Mouse (Mus musculus) lung, adult 18-20 months (tissue): ENCODE measurements around the gene Gm11549.

Source experiments
- DNase-seq, 2 experiments: peaks; one replicate each; pipeline ENCODE4 v3.0.0; 2022; ENCODE audit warnings: mixed read lengths in 2 of 2

Gm11549 gene

DNA sequence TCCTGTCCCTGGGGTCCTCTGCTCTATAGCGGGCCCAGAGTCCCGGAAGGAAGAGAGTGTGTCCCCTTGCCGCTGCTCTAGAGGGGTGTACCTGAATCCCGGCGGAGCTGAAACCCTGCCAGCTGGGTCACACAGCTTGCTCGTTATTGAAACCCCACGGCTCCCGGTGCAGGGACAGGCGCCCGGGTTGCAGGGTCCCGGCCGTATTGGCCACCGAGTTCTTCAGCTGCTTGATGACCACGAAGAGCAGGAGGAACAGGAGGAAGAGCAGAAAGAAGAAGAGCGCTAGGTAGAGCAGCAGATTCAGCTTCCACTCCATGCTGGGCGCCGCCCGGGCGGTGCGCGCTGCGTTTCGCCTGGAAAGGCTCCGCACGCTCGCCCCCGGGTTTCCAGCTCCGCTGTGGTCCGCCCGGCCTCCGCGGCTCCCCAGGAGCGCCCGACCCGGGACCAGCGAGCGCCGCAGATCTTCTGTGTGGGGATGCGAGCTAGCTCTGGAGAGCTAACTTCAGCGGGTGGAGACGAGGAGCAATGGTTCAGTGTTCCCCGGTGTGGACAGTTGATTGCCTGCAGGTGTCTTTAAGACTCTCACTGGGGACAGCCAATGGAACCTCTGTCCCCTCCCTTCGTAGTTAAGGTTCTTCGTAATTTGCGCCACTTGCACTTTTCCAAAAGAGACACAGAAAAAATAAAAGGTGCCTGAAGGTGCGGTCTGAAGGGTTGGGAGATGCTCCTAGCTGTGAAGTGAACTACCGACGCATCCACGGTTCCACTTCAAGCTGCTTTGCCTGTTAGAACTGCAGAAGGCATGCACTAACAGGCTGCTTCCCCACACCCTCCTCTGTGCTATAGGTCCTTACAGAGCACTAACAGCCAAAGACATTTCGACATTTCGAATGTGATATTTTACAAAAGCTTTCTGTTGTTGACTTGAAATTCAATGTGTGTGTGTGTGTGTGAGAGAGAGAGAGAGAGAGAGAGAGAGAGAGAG, at the start of gene Gm11549:
Gene Gm11549 (minus strand): TSS at position 741 of the 988 bp plus-strand sequence.
- DNase-seq, result no peak

DNA sequence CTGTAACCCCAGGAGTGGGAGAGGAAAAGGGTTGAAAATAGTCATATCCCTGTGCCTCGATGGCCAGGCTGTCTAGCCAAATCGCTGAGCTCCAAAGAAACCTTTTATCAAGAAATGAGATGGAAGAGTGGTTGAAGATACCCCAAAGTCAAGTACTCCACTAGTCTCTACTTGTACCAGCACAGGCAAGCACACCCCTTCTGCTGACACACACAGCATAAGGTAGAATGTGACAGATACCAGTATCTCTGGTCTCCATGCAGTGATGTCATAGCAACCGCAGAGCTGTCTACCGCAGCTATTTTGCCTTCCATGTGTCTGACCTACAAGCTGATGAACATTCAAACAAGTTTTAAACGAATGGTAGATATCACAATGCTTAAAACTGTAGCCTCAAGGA, 48.2 kb upstream of the Gm11549 start:
- DNase-seq, result no peak

DNA sequence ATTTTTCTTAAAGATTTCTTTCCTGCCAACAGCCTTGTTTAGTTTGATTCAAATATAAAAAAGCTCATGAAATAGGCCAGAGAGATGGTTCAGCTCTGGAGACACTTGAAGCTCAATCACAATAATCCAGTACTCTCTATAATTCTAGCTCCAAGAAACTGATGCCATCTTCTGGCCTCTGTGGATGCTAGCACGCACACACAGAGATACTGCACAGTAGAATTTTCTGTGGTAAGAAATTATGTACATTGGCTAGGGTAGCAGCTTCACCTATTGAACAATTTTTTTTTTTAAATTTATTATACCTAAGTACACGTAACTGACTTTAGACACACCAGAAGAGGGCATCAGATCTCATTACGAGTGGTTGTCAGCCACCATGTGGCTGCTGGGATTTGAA, 42.1 kb upstream of the Gm11549 start:
- no peak for DNase-seq

DNA sequence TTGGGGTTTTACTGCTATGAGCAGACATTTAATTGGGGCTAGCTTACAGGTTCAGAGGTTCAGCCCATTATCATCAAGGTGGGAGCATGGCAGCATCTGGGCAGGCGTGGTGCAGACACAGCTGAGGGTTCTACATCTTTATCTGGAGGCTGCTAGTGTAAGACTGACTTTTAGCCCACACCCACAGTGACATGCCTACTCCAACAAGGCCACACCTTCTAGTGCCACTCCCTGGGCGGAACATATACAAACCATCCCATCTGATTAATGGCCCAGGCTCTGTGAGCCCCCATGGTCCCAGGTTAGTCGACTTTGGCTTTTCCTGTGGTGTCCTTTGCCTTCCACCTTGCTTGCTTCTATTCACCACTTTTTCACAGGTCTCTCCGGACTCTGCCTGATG, 38.0 kb upstream of the Gm11549 start:
- no peak for DNase-seq

DNA sequence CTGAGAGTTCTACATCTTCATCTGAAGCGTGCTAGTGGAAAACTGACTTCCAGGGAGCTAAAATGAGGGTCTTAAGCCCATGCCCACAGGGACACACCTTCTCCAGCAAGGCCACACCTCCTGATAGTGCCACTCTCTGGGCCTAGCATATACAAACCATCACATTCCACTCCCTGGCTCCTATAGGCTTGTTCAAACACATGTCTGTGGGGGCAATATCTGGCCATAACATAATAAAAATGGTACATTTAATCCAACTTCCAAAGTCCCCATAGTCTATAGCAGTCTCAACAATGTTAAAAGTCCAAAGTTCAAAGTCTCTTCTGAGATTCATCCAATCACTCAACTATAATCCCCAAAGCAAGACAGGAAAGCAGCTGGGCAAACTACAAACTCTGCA, 36.0 kb upstream of the Gm11549 start:
- no peak for DNase-seq

DNA sequence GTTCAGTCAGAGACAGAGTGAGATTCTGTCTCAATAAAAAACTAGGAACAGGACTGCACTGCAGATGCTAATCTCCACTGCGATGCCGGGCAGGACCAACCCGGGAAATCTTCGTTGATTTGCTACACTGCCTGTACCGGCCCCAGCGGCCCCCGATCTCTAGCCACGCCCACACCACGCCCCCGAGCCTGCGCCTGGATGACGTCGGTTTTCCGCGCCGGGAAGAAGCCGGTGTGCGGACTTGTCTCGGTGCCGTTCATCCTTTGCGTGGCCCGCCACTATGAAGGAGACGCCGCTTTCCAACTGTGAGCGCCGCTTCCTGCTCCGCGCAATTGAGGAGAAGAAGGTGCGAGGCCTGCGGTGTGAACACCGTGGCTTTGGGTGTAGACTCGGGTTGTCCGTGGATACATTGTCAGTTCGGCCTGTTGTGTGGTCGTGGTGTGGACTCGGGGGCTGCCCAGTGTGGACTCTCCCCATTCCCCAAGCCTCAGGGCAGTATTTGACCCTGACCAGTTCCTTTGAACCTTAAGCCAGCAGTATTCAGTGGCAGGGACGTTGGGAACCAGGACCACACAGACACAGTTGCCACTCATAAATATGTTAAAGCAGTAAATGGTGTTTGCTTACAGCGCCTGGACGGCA, 30.9 kb upstream of the Gm11549 start, which contains the start of gene Exosc9:
Gene Exosc9 (plus strand): TSS at position 201 of the 642 bp plus-strand sequence.
- peak; percentile 93 for DNase-seq

DNA sequence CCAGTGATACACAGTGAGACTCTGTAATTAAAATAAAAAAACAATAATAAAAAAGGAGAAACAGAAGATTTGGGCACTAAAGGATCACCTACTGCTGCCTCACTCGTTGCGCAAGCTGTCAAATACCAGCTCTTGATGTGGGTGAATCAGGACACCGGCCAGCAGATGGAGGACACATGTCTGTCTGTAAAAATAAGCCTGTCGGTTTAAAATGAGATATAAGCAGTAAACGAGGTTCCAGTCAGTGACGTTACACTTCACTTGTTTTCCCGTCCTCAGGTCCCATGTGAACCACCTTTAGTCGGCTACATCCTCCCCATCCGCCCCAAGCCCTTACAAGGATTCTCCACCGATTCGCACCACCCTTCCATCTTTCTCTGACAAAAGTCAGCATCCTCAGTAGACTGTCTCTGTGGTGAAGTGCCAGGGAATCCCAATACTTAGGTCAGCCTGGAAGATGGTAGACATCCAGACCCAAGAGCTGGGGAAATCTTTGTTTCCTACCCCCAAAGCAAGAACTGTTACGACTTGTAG, 30.3 kb upstream of the Gm11549 start:
- DNase-seq, result no peak

DNA sequence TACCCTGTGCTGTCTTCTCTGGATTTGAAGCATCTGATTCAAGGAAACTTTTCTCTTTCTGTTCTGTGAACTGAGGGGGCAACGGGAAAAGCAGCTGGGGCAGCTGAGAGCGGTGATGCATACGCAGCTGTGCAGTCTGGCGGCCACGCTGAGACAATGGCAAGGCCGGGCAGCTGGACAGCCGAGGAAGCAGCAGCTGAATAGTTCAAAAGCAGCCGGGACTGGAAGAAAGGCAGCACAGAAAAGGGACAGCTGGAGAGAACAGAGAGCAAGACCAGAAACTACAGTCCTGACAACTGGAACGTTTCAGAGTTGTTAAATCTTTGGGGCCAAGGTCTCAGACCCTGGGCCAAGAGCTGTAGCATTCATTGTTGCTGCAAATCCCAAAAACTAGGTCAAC, 29.7 kb upstream of the Gm11549 start:
- DNase-seq, result peak in 1 of 2 experiments; percentile 46

DNA sequence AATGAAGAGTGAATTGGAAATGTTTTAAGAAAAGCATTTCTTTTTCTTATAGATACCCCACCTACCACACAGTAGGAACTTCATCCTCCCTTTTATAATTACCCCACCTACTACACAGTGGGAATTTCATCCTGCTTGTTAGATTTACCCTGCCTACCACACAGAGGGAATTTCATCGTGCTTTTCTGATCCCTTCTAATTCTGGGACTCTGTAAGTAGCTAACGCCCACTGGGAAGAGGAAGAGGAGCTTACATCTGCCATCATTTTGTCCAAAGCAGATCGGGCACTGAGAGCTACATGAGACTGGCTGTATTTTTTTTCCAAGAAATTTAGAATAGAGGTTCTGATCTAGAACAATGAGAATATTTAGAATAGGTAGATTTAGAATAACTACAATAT, 23.3 kb upstream of the Gm11549 start:
- DNase-seq, result no peak

DNA sequence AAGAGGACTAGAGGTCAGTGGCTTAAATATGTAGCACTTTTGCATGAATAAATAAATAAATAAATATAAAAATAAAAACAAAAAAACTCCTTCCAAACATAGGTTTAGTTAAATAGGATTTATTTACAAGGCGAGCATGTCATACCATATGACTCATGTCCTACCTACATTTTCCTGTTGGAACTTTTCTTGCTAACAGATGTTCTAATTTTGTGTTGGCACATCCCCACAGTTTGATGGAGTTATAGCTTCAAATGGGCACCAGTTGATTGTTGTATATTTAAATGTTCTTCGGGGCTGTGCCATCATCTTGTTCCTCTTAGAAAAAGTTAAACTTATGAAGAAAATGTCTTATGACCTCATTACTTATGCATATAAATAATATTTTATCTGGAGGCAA, 19.8 kb upstream of the Gm11549 start:
- DNase-seq, result no peak

DNA sequence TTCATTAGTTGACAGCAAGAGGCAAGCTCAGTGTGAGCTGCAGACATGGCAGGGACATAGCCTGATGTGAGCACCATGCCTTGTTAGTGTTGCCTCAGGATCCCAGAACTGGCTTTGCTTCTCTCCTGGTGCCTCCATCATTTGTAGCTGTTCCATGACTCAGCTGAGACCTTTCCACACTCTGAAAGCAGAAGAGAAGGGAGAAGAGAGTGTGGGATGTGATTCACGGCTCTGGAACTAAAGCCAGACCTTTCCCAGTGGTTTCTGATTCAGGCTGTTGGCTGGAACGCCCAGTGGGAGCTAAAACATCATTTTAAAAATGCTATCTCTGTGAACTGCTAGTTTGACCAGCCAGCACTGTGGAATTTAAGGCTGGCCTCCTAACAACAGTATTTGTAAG, 19.1 kb upstream of the Gm11549 start:
- no peak for DNase-seq

DNA sequence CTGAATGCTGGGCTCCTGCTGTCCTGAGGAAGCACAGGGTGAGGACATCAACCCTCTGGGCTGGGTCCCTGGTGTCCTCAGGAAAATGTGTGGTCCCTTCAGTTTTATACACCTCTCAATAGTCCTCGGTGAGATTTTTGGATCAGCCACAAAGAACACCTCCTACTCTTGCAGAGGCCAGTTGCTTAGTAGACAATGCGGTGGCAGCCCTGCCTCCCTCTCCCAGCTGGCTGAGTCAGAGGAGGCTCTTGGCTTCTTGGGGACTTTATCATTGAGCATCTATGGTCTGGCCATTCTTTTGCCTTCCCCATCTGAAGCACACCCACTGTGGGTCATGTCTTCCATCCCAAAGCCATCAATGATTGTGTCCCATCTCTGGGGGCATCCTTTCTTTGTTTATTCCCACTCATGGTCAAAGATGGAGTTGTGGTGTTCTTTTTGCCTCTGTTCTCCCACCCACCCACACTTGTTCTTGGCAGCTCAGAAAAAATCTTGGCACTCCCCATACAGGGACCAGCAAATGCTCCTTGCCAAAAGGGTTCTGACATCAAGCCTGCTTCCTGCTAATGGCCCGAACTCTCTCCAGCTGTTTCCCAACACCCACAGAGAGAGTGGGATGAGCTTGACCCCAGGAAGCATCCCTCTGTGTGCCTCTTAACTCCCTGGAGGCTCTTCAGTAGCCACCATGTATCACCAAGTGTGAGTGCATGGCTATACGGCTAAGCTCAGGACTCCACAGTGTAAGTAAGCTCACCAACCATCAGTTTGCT, 16.3 kb upstream of the Gm11549 start:
- DNase-seq, result no peak

DNA sequence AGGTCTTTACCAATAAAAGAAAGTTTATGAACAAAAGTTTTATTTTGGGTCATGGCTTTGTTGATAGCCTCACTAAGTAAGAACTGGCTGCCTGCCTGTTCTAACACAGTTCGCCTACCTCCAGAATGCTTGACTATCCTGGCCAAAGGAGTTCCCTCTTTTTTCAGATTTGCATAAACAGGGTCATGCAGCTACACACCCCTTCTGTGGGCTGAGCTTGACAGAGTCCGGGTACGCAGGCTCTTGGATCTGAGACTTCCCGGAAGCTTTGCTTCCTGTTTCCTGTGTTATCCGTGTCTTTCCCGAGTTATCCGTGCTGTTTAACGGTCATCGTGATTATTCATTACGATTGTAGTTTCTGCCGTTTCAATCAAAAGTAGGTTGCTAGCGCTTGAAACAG, 14.4 kb upstream of the Gm11549 start:
- DNase-seq, result no peak

DNA sequence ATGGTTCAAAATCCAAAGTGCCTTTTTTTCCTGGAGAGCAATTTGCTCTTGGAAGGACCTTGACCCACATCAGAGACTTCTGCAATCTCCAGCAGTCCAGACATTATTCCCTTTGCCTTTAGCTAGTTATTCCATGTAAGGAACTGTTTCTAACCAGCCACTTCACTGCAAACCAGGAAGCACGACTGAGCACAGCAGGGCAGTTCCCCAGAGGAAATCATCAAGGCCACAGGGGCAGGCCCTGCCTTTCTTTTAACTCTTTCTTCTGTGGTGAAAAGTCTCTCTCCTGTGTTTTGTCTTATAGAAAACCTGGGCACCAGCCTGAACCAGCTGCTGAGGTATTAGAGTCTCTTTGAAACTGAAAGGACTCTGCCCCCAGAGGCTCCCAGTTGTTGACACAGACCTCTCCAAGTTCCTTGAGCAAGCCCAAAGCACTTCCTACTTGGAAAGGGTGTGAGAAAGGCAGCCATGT, 11.6 kb upstream of the Gm11549 start:
- DNase-seq, result no peak

DNA sequence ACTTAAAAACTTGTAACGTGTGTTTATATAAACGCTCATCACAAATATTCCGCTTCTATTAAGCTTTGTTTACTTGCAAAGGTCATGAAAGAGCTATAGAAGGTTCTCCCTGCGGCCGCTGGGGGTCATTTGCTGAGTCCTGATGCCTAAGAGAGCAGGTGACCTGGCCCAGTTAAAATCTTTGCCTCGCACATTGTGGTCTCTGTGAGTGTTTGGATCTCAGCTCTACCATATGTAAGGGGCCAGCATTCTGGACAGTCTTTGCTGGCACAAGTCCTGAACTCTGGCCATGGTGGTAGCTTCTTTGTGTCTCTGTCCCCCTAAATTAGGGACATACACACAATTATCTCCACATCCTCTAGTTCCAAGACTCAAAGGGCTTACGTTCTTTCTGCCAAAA, 11.1 kb upstream of the Gm11549 start:
- DNase-seq, result no peak

DNA sequence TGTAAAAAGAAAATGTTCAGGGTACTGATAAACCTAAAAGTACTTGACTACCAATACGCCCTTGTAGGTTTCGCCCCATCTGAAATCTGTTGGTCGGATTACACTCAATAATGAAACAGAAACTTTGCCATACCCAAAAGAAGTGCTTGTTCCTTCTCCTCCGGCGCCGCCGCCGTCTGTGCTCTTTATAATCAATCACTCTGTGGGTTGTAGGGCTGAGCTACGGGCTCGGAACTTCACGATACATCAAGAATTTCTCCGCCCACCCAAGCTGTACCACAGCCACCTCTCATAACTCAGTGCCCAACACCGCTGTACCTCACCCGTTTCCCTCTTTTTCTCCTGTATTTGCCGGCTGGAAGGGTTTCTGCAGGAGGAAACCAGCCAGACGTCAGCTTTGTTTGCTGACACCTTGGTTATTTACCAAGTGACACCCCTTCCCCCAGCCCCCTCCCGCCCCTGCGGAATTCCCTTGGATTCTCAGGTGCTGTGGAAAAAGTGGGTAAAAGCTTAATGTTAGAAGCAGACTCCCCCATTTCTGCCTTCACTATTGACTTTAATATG, 10.4 kb upstream of the Gm11549 start:
- peak in 1 of 2 experiments; percentile 10 for DNase-seq

DNA sequence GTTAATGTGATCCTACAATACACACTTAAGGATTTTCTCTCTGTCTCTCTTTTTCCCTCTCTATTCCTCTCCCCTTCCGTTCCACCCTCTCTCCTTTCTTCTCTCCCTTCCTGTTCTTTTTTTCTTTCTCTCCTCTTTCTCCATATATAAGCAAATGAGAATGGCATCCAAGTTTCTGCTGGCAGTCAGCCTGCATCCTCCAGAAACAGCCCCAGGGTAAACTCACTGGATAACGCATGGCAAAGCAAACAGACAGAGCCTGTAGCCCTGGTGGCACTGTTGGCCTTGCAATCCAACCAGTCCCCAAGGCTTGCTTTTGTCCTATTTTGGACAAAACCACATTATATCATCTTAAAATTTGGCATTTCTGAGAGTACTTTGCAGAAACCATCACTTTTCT, 9.6 kb upstream of the Gm11549 start:
- DNase-seq, result no peak

DNA sequence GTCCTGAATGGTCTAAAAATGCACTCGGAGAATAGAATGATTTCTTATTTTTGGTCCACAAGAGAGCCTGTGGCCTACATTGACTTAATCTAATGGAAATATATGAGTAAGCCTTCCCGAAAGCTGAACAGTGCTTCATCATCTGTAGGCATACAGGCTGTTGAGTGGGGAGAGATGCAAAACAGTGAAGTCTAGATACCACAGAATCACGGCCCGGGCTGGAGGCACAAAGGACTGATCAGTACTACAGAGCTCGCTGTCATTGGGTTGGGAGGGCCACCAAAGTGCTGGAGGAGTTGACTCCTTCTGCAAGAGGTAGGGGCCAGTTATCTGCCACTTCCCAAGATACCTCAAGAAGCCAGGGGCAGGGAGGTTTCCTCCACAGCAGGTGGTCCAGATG, 9.2 kb upstream of the Gm11549 start:
- DNase-seq, result no peak

DNA sequence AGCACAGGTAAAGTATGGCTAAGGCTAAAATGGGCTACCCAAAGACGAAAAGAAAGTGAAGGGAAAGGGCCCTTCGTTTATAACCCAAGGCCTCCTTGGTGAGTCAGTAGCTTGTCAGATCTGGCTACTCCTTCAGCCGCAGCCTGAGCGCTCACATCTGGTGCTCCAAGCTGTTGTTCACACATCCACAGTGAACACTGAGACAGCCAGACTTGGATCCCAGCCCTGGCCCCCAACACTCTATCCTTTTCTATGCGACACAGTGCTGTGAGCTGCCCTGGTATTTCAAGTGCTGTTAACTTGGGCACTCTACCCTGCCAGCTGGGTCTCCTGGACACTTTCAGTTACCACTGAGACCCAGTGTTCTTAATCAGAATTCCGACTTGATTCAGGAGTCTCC, 8.7 kb upstream of the Gm11549 start:
- peak; percentile 34 to 43 for DNase-seq

DNA sequence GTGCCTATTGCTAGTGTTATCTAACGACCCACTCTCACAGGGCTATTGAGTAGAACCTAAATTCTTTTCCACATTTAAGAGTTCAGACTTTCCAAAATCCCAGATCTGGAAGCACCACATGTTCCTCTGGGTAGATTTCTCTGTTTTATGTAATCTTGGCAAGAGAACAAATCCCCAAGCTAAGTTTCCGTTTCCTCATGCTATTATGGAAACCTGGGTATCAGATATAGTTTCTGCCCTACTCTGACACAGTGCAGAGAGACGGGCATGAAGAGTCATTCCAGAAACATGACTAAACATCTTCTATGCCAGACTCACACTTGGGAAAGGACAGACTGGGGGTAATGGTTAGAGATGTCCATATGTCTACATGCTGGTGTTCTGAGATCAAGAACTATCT, 2.9 kb upstream of the Gm11549 start:
- no peak for DNase-seq

DNA sequence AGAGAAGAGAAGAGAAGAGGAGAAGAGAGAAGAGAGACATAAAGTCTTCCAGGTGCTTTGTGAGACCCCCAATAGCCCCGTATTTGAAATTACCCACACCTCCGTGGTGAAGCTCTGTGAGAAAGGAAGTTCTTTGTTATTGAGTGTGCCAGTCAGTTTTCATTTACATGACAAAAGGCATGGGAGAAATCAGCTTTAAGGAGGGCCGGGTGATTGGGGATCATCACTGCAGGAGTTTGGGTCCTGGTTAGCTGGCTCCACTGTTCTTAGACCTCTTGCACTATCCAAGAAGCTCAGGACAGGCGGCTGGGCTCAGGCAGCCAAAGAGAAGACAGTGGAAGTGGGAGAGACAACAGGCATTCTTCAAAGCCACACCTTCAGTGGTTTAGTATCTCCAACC, 524 bp upstream of the Gm11549 start:
- no peak for DNase-seq

DNA sequence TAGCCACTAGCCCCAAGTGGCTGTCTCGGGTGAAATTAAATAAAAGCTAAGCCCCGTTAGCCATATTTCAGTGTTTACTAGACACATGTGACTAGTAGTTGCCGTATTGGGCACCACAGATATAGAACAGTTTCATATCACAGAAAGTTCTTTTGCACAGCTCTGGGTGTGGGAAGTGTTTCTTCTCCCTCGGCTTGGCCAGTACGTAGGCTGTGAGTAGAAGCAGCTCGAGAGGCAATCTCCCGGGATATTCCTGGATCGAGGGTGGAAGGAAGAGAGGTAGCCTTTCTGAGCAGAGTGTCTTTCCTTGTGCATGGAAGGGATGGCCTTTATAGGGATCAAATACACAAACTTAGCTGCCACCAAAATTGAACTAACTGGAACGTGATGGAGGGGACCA, 5.4 kb downstream of the Gm11549 start:
- DNase-seq, result no peak

DNA sequence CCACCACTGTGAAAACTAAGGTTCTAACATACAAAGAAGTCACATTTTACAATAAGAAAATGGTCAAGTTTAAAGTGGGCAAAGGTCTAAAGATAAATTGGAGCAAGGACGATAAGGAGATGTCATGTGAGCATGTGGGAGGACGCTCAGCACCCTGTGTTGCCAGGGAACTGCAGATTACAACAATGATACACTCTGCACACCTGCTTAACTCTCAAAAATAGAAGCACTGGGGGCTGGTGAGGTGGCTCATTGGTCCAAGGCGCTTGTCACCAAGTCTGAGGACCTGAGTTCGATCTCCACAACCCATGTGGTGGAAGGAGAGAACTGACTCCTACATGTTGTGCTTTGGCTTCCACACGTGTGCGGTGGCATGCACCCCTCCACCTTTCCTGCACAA, 10.1 kb downstream of the Gm11549 start:
- DNase-seq, result no peak
